Mouse (Mus musculus) limb, embryonic 12.5 days (tissue): ENCODE measurements at regions not wholly inside any gene's neighbourhood (a gene's known extent, or its start where the extent isn't known, plus 50 kb on each side); places are given as distances from the start of the nearest gene placed in this dataset. TPM values are rescaled to one million over a fixed set of nuclear protein-coding genes. Genes with fewer than 3 reads are reported as not detected.

Experiments
- microRNA-seq: library from miRNA; unstranded; fragments of <30 nt; microRNA quantifications from one replicate; pipeline ENCODE4, GENCODE M21; 2017

Small RNA genes lying in the stretch of these regions (microRNA-seq; reads per million reads assigned to microRNA genes)
- not detected for gene Gm23061
